Mouse (Mus musculus) embryonic facial prominence, embryonic 15.5 days (tissue): ENCODE results near the gene Kcnip2. TPM values are rescaled to one million over a fixed set of nuclear protein-coding genes. Genes with fewer than 3 reads are reported as not detected.

Experiments
- ATAC-seq: fragments of 200-750 bp; cut with Nextera tagmentation; 2 replicates; pipeline ENCODE4 v1.8.0; 2017; ENCODE audit warnings: low read depth, moderate TSS enrichment; ENCODE audit not compliant: insufficient number of reproducible peaks, low FRiP score, low TSS enrichment
- H3K27ac ChIP-seq: fragments of 300-500 bp; sonication (generic); replicated peaks from 2 replicates; pipeline ENCODE4 v1.5.1; 2015; ENCODE audit warnings: mild to moderate bottlenecking, inconsistent platforms
- H3K27me3 ChIP-seq: fragments of 300-500 bp; sonication (generic); 2 replicates; pipeline ENCODE4 v1.6.1; 2015; ENCODE audit warnings: inconsistent platforms
- H3K36me3 ChIP-seq: fragments of 300-500 bp; sonication (generic); 2 replicates; pipeline ENCODE4 v1.6.1; 2015; ENCODE audit warnings: mild to moderate bottlenecking, inconsistent platforms
- H3K4me1 ChIP-seq: fragments of 300-500 bp; sonication (generic); 2 replicates; pipeline ENCODE4 v1.6.1; 2015; ENCODE audit warnings: inconsistent platforms
- H3K4me2 ChIP-seq: fragments of 300-500 bp; sonication (generic); replicated peaks from 2 replicates; pipeline ENCODE4 v1.6.1; 2015; ENCODE audit warnings: mild to moderate bottlenecking, inconsistent platforms
- H3K4me3 ChIP-seq: fragments of 300-500 bp; sonication (generic); replicated peaks from 2 replicates; pipeline ENCODE4 v1.5.1; 2015; ENCODE audit warnings: mild to moderate bottlenecking, inconsistent platforms
- H3K9ac ChIP-seq: fragments of 300-500 bp; sonication (generic); 2 replicates; pipeline ENCODE4 v1.6.1; 2015; ENCODE audit warnings: inconsistent platforms
- H3K9me3 ChIP-seq: fragments of 300-500 bp; sonication (generic); replicated peaks from 2 replicates; pipeline ENCODE4 v1.6.1; 2016; ENCODE audit warnings: inconsistent platforms
- WGBS: fragments of 180-500 bp; shearing (Covaris S2); methylation state at CpG from one replicate; pipeline ENCODE4 v1.1.7; 2015; 5-methylcytosine and 5-hydroxymethylcytosine counted together
- polyA plus RNA-seq: library from polyadenylated mRNA; unstranded; fragments of >200 nt; fragmentation: Nextera tagmentation; extraction: Ambion mirVana; gene quantifications from 2 replicates; pipeline ENCODE4 v1.2.1, GENCODE M21; 2015

Gene Kcnip2
- polyA plus RNA-seq, 1 experiment from 2014 or later: 2.5 TPM

DNA sequence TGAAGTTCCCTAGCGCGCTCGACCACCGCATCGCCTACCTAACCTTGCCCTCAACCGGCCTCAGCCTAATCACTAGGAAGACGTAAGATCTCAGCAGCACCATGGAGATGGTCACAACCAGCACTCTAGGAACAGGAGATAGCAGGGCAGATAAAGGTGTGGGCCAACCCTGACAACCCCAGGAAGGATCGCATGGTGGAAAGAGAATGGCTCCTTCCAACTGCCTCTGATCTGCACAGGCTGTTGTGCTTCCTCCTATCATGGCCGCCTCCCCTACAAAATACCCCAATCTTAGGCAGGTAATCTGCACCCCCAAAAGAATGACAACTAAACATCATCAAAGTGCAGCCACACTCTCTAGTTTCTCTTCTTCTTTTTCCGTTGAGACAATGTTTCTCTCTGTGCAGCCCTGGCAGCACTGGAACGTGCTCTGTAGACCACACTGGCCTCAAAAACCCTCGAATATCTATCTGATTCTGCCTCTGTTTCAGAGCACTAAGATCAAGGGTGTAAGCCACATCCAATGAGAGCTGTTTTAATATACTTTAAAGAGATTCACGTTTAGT lies 35.4 kb downstream of the Kcnip2 start:
- Histone ChIP-seq H3K4me3 (no peak overlapping the region), H3K4me2 (peak overlapping the region; percentile 0; the same call in 1 of the 2 replicates), H3K4me1 (peaks cover 20% of the 10 kb centered on the region), H3K27me3 (no peaks in the 10 kb centered on the region), H3K27ac (no peak overlapping the region), H3K36me3 (peaks cover 41% of the 10 kb centered on the region), H3K9ac (no peak overlapping the region), H3K9me3 (no peaks in the 10 kb centered on the region)
- 88% methylated on average over 13 of the region's 13 CpGs for WGBS
- no peak for ATAC-seq

DNA sequence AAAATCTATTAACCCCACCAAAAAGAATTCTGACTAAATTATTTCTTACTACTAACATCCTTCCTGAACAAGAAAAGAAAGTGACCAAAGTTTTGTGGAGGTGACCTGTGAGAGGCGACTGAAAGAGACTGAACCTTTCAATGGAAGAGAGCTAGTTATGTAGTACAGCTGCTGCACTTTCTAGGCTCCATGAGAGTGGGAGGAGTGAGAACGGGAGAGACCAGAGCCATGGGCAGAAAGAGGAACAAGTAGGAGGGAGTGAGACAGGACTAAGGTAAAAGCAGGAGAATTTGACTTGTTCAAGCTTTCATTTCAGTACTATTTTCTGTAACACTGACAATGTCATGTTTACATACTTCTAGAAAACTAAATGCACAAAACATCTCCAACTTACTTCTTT lies 40.4 kb downstream of the Kcnip2 start:
- H3K36me3 ChIP-seq: peaks cover 89% of the 10 kb centered on the region
- no peaks in the 10 kb centered on the region for H3K9me3 ChIP-seq
- no peak for ATAC-seq
- H3K27ac ChIP-seq: no peak overlapping the region
- 79% methylated on average over 2 of the region's 2 CpGs for WGBS
- no peak overlapping the region for H3K4me2 ChIP-seq
- H3K4me3 ChIP-seq: no peak overlapping the region
- peaks cover 3% of the 10 kb centered on the region for H3K4me1 ChIP-seq
- no peaks in the 10 kb centered on the region for H3K27me3 ChIP-seq
- H3K9ac ChIP-seq: no peak overlapping the region

DNA sequence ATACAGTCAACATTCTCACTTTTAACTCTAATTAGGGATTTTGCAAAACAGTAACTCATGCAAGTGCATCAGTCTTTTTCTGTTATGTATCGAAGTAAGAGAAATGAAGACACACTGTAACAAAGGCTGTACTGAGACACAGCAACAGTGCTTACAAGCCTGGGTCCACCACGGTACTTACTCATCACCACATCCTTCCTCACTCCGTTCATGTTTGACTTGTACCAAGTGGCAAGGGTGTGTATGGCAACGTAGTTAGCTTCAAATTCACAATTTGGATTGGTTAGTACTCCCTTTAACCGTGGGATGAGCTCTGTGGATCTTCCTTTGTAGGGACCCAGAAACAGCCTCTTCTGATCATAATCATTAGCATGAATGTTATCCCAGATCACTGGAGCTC lies 44.4 kb downstream of the Kcnip2 start:
- ATAC-seq: no peak
- Histone ChIP-seq H3K9me3 (no peaks in the 10 kb centered on the region), H3K4me3 (no peak overlapping the region), H3K4me2 (no peak overlapping the region), H3K27ac (no peak overlapping the region), H3K27me3 (no peaks in the 10 kb centered on the region), H3K9ac (no peak overlapping the region), H3K4me1 (no peaks in the 10 kb centered on the region), H3K36me3 (peaks cover 95% of the 10 kb centered on the region)
- 88% methylated on average over 5 of the region's 5 CpGs for WGBS

DNA sequence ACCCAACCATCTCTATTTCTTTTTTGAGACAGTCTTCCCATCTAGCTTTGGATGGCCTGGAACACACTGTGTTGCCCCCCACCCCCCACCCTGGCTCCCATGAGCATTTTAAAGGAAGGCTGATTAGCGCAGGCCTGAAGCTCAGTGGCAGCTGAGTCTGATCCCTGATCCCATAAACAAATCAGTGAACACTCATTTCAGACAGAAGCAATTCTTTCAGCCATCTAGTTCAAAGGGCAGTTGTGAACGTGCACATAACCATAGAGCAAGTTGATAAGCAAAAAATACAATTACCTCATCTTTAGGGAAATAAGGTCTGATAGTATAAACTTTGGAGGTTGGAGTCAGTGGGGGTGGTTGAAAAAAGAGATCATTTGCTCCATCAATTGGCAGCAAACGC lies 55.1 kb downstream of the Kcnip2 start:
- no peak for ATAC-seq
- peaks cover 83% of the 10 kb centered on the region for H3K36me3 ChIP-seq
- no peak overlapping the region for H3K4me3 ChIP-seq
- H3K9ac ChIP-seq: no peak overlapping the region
- no peaks in the 10 kb centered on the region for H3K9me3 ChIP-seq
- H3K4me1 ChIP-seq: no peaks in the 10 kb centered on the region
- no peak overlapping the region for H3K4me2 ChIP-seq
- 92% methylated on average over 3 of the region's 3 CpGs for WGBS
- H3K27me3 ChIP-seq: no peaks in the 10 kb centered on the region
- H3K27ac ChIP-seq: no peak overlapping the region

DNA sequence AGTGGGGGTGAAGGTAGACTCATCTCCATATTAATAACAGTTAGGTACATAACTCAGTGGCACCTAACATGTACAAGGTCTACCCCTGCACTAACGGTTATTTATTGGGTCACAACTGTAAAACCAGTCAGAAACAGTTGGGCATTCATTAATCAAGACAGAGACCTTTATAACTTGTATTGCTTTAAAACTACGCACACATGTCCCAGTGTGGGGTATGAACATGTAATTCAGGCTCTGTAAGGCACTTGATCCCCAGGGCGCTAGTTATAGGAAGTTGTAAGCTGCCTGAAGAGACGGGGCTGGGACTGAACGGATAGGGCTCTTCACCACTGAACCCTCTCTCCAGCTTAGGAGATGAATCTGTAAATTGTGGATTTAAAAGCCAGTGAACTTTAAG lies 57.2 kb downstream of the Kcnip2 start:
- Histone ChIP-seq H3K9me3 (no peaks in the 10 kb centered on the region), H3K4me3 (no peak overlapping the region), H3K36me3 (peaks cover 87% of the 10 kb centered on the region), H3K4me2 (no peak overlapping the region), H3K27ac (no peak overlapping the region), H3K4me1 (no peaks in the 10 kb centered on the region), H3K27me3 (no peaks in the 10 kb centered on the region), H3K9ac (no peak overlapping the region)
- no peak for ATAC-seq
- WGBS: 86% methylated on average over 5 of the region's 5 CpGs

DNA sequence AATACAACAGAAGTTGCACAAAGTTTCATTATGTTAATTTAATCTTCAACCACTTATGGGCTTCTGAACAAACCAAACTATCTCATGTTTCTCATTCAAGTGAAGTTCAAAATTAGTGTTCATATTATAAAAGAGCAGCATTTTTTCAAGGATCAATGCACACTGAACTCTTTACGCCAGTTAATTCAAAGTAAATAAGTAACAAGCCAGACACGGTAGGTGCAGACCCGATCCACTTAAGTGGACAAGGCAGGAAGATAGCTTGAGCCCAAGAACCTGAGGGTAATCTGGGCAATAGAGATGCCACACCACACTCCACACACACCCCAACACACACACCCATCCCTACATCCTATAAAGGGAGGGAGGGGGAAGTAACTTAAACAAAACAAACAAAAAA lies 62.3 kb downstream of the Kcnip2 start:
- Histone ChIP-seq H3K27me3 (no peaks in the 10 kb centered on the region), H3K9me3 (no peaks in the 10 kb centered on the region), H3K4me3 (no peak overlapping the region), H3K9ac (no peak overlapping the region), H3K27ac (no peak overlapping the region), H3K4me1 (peaks cover 4% of the 10 kb centered on the region), H3K4me2 (no peak overlapping the region), H3K36me3 (peaks cover 64% of the 10 kb centered on the region)
- no peak for ATAC-seq
- 88% methylated on average over 3 of the region's 3 CpGs for WGBS

DNA sequence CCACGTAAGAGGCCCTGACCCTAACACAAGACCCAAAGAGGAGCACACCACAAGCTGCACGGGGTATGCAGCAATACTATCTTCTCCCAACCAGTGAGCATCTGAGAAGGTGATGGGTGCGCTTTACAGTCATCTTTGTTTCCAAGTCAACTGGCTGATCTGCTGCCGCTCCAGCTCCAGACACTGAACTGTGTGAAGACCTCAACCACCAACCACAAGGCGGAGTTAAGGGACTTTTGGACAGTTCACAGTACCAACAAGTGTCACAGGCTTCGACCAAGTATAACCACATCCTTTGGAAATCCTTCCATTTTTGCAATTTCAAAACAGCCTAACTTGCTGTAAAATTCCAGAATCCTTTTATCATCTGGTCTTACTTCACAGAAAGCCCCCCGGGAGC lies 64.0 kb downstream of the Kcnip2 start:
- peaks cover 49% of the 10 kb centered on the region for H3K36me3 ChIP-seq
- no peak overlapping the region for H3K9ac ChIP-seq

DNA sequence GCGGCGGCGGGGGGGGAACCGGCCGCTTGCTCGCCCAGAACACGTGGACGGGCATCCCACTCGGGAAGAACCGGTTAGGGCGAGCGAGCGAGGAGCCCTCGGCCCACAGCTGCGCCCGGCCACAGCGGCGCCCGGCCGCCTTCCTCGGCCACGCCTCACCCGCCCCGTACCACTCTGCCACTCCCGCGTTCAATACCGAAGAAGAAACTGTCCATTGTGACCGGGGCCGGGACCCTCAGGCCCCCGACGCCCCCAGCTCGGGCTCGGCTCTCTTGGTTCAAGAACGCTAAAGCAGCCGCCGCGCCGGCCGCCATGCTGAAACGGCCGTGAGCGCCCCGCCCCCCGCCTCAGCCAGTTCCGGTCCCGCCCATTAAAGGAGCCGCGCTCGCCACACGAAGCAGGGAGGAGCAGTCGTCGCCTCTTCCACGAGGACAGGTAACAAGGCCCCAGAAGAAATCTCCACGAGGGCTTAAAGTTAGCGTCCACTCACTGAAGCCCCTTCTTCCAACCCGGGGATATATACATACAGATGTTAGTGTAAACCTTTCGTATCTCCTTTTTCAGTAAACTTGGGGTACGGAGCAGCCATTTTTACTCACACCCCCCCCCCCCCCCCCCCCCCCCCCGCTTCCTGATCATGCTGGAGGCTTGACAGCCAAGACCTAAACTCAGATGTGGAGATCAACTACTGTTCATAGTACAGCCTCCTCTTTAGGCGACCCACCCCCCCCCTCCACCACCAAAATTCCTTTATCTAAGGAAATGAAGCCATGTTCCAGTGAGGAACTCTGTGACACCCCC lies 66.4 kb downstream of the Kcnip2 start, which contains the start of gene Npm3:
Gene Npm3 (minus strand): TSS at position 349 of the 801 bp plus-strand sequence.
- peak; percentile 81 for ATAC-seq
- WGBS: under 1% methylated on average over 58 of the region's 60 CpGs
- Histone ChIP-seq H3K4me3 (peak within 1 kb of the TSS; percentile 92), H3K9ac (peak within 1 kb of the TSS; percentile 72), H3K4me1 (peaks cover 31% of the 10 kb centered on the region), H3K27ac (no peak within 1 kb of the TSS), H3K36me3 (peaks cover 27% of the 10 kb centered on the region), H3K4me2 (peak within 1 kb of the TSS; percentile 88), H3K27me3 (peaks cover 23% of the 10 kb centered on the region), H3K9me3 (no peaks in the 10 kb centered on the region)

More for the DNA sequence above, 64.0 kb downstream of the Kcnip2 start:
- Histone ChIP-seq H3K27ac (no peak overlapping the region), H3K4me3 (no peak overlapping the region), H3K27me3 (no peaks in the 10 kb centered on the region), H3K9me3 (no peaks in the 10 kb centered on the region), H3K4me2 (no peak overlapping the region), H3K4me1 (peaks cover 16% of the 10 kb centered on the region)
- ATAC-seq: no peak
- 79% methylated on average over 7 of the region's 7 CpGs for WGBS

DNA sequence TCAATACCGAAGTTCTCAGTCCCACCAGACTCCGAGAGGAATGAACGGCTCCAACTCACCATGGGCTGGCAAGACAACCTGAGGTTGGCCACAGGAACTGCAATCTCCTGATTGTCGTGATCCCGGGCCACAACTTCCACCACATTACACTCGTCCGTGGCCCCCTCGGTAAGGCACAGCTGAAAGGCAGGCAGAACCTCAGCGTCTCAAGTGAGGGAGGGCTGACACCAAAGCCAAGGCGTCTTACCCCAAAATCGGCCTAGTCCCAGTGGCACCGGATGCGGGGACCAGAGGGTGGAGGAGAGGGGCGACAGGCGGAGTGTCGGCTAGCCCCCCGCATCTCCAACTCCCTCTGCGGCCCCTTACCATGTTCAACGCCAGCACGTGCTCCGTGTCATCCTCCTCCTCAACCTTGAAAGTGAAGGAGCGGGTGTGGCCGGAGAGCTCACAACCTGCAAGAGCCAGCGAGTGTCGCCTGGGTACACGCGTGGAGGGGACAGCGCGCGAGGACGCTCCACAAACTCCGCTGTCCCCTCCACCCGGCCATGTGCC lies 67.1 kb downstream of the Kcnip2 start:
- Histone ChIP-seq H3K4me1 (peaks cover 31% of the 10 kb centered on the region), H3K9me3 (no peaks in the 10 kb centered on the region), H3K4me2 (peak overlapping the region; percentile 88), H3K9ac (peak overlapping the region; percentile 72), H3K4me3 (peak overlapping the region; percentile 92), H3K27me3 (peaks cover 29% of the 10 kb centered on the region), H3K27ac (no peak overlapping the region), H3K36me3 (peaks cover 21% of the 10 kb centered on the region)
- WGBS: 1% methylated on average over 33 of the region's 33 CpGs
- ATAC-seq: peak; percentile 12

DNA sequence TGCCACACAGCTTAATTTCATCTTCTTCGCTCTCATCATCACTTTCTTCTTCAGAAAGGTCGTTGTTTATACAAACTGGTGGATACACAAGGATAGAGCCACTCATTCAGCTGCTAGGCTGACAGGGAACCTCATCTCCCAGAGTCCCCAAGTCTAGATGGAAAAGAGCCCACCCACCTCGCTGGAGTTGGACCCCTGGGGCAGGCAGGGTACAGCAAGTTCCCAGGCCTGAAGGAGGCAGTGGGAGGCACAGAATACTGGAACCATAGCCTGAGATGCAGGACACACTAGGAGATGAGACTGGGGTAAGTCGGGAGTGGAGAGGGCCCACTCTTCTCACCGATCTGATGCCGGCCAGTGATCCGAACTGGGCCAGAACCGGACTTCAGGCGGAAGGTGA lies 67.7 kb downstream of the Kcnip2 start:
- Histone ChIP-seq H3K4me1 (peaks cover 34% of the 10 kb centered on the region), H3K4me3 (peak overlapping the region; percentile 92), H3K9me3 (no peaks in the 10 kb centered on the region), H3K27ac (no peak overlapping the region), H3K27me3 (peaks cover 35% of the 10 kb centered on the region), H3K9ac (peak overlapping the region; percentile 72; the same call in 1 of the 2 replicates), H3K4me2 (peak overlapping the region; percentile 88), H3K36me3 (peaks cover 16% of the 10 kb centered on the region)
- WGBS: 48% methylated on average over 9 of the region's 9 CpGs
- no peak for ATAC-seq

DNA sequence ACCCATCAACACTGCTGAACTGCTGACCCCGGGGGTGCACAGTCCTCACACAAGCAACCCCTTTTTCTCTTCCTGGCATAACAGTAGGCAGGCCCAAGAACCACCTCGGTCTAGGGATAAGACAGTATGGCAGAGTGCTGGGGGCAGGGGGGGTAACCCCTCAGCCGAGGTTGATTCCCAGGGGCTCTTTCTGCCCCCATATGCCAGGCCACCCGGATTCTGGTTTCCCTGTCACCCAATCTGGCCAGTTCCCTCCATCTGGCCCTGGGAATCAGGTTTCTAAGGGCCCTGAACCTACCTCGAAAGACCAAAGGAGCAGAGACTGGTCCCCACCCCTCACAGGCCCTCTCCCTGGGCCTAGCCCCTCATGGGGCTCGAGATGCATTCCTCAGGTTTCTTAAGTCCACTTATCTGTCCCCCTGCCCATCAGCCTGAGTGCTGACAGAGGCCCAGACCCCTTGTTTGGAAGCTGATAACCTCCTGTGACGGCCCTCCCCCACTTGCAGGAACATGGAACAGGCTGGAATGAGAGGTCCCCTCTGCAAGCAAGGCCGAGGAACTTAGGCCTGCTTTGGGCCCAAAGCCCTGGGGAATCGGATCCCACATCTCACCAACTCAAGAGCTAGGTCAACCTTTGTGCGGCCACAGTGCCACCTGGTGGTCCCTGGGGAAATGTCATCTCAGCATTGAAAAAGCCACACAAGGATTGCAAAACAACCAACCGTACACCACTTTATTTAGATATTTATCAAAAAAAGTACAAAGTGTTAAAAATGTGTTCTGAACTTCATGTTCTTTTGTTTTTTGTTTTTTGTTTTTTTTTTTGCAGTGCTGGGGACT lies 68.6 kb downstream of the Kcnip2 start:
- peaks cover 43% of the 10 kb centered on the region for H3K27me3 ChIP-seq
- WGBS: 27% methylated on average over 11 of the region's 11 CpGs

More for the DNA sequence above, 68.6 kb downstream of the Kcnip2 start:
- Histone ChIP-seq H3K9ac (no peak overlapping the region), H3K4me2 (no peak overlapping the region), H3K4me3 (no peak overlapping the region), H3K4me1 (peaks cover 44% of the 10 kb centered on the region), H3K27ac (no peak overlapping the region), H3K36me3 (peaks cover 7% of the 10 kb centered on the region), H3K9me3 (no peaks in the 10 kb centered on the region)
- ATAC-seq: no peak
